Mouse (Mus musculus) brain, embryonic 14.5 days (tissue): Measurements from ENCODE around the gene Zfp966. TPM values are rescaled to one million over a fixed set of nuclear protein-coding genes. Genes with fewer than 3 reads are reported as not detected.
"Not testable (repeated sequence)": the region's sequence is repeated elsewhere in the genome, so short reads cannot be mapped to it uniquely, and the experiment has no call there.

ENCODE experiments used
- DNase-seq: peaks from one replicate; pipeline ENCODE4 v3.0.0-alpha.2; 2011; ENCODE audit warnings: low read depth
- polyA plus RNA-seq: library from polyadenylated mRNA; depleted of rRNA; stranded (reverse); fragments of >200 nt; gene quantifications from 2 replicates; pipeline ENCODE4 v1.2.3, GENCODE M21; 2012; rRNA removed

The Zfp966 gene
- polyA plus RNA-seq = 3.1 and 4.7 TPM in 2 replicates

DNA sequence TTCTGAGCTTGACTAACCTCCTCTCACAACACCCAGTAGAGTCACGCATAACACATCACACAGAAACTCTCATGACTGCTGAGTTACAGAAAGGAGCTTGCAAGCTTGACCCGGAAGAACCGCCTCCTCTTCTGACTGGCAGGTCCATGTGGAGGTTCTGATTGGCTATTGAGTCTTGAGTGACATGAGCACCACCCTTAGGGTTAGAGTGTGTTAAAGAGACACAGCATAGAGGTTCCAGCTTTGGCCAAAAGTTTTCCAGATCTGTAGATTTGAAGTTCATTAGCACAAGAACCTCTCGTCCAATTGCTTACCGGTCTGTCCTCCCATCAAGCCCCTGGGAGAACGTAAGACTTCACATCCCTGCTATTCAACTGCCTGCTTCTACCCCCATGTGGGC lies at the start of gene Zfp966:
Zfp966 (minus strand) TSS at position 101 of the 400 bp plus-strand sequence.
- DNase-seq = not testable (repeated sequence)

DNA sequence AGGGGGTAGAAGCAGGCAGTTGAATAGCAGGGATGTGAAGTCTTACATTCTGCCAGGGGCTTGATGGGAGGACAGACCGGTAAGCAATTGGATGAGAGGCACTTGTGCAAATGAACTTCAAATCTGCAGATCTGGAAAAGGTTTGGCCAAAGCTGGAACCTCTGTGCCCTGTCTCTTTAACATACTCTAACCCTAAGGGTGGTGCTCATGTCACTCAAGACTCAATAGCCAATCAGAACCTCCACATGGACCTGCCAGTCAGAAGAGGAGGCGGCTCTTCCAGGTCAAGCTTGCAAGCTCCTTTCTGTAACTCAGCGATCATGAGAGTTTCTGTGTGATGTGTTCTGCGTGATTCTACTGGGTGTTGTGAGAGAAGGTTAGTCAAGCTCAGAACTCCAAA lies 34.1 kb upstream of the Zfp966 start, which contains the start of gene Gm2026:
Gm2026 (plus strand) TSS at position 301 of the 400 bp plus-strand sequence.
- not testable (repeated sequence) for DNase-seq

DNA sequence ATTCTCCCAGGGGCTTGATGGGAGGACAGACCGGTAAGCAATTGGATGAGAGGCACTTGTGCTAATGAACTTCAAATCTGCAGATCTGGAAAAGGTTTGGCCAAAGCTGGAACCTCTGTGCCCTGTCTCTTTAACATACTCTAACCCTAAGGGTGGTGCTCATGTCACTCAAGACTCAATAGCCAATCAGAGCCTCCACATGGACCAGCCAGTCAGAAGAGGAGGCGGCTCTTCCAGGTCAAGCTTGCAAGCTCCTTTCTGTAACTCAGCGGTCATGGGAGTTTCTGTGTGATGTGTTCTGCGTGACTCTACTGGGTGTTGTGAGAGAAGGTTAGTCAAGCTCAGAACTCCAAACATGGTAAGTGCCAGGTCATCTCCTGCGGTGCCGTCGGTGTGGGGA lies 61.9 kb downstream of the Zfp966 start, which contains the start of gene Gm6710:
Gm6710 (plus strand) TSS at position 196 of the 400 bp plus-strand sequence.
- not testable (repeated sequence) for DNase-seq

Other genes with a start within 250 kb of the Zfp966 start
- not detected in 2 replicates for gene Zfp969, start 227.5 kb downstream of the Zfp966 start, polyA plus RNA-seq
- gene Gm2007, start 189.6 kb downstream of the Zfp966 start, polyA plus RNA-seq = not detected in 2 replicates
- 2.6 and 3.7 TPM in 2 replicates for gene Gm14288, start 130.0 kb downstream of the Zfp966 start, polyA plus RNA-seq
- gene Gm6710, start 61.9 kb downstream of the Zfp966 start, polyA plus RNA-seq = 8.5 and 9.3 TPM in 2 replicates
- 5.8 and 10.2 TPM in 2 replicates for gene Gm2026, start 34.2 kb upstream of the Zfp966 start, polyA plus RNA-seq
- gene Gm2004, start 218.7 kb upstream of the Zfp966 start, polyA plus RNA-seq = 0.43 and 0.55 TPM in 2 replicates